Mouse (Mus musculus) retina, postnatal 1 day (tissue): ENCODE data around the gene Ddb2.

Experiments
- DNase-seq: peaks from one replicate; pipeline ENCODE4 v3.0.0-alpha.2; 2012

The Ddb2 gene

DNA sequence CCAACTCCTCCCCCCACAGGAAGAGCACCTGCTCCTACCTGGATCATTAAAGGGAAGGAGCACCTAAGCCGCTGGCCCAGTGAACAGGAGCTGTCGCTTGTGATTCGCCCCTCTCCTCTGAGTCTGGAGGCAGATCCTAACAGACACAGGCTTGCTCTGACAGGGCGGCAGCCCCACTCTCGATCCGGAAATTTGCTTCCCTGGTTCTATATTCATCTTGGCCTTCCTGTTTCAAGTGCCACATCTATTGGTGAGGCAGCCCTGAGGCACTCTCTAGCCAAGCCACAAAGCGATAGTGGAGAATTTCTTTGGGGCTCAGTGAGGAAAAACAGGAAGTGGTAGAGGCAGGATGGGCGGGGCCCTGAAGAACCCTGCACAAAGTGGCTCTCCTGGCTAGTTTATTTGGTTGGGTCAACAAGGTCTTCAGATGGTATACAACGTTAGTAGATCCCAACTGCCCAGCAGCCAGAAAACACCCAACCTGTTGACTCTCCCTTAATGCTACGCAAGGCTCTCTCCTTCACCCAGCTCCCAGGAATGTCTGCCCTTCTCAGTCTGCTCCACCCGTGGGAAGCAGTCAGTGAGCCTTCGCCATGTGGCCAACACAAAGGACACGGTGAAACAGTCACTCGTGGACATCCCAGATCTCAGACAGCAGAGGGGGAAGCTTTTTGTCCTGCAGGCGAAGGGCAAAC, 52.9 kb downstream of the Ddb2 start, which contains the start of gene Madd:
Madd (minus strand) TSS at position 127 of the 695 bp plus-strand sequence.
- DNase-seq = no peak

DNA sequence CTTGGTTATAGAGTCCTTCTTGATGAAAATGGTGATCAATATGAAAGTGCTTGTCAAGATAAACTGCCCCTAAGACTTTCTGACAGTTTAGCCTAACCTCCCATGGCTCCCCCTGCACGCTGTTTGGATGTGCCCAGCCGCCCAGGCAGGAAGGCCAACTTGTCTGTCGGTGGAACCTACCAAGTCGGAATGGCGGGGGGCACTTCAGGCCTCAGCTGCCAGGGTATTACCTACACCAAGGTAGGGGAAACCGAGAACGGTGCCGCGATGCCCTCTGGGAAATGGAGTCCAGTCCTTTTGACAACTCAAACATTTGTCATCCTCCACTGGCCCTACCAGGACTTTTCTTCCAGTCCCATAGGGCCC, 53.7 kb downstream of the Ddb2 start:
- peak; percentile 99 for DNase-seq

DNA sequence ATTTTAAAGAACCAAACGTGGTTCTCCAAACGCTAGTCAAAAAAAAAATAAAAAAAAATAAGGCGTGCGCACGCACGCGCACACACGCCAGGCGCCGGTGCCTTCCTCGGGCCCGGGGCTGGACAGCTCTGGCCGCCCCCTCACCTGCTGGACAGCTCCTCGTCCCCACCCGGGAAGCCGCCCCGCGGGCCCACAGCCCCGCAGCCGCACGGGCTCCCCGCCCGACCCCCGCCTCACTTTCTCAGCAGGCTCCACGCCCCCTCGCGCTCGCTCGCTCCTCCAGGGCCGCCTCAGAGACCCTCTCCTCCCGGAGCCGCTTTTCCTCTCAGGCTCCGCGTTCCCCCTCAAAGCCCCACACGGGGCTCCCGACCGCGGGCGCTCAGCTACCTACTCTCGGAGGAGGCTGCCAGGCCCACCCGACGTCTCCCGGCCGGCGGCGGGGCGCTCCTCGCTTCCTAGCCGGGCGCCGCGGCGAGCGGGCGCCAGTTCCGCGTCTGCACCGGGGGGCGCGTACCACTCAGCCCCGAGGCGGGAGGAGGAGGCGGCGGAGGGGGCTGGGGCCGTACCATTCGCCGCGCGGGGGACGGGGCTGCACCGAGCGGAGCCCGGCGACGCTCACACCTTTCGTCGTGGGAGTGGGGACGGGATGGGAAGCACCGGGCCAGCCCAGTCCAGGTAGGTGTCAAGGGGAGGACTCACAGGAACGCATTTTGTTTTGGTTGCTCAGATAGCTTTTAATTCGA, 54.2 kb downstream of the Ddb2 start:
- DNase-seq = peak; percentile 95

DNA sequence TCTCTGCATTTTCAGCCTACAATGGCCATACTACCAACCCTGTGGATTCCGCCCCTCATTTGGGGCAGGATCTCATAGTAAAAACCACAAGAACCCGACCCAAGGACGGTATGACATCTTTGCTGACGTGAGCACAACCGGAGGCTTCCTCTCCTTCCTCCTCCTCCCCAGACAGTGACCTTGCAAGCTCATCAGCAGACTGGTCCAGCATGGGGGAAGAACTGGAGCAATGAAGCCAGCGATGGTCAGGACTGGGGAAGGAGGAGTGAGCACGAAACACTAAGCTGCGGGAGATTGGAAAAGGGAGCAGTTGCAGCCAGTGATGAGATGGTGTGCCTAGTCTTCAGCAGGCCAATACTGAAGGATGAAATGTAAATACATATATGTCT, 54.8 kb downstream of the Ddb2 start:
- DNase-seq = peak; percentile 43

DNA sequence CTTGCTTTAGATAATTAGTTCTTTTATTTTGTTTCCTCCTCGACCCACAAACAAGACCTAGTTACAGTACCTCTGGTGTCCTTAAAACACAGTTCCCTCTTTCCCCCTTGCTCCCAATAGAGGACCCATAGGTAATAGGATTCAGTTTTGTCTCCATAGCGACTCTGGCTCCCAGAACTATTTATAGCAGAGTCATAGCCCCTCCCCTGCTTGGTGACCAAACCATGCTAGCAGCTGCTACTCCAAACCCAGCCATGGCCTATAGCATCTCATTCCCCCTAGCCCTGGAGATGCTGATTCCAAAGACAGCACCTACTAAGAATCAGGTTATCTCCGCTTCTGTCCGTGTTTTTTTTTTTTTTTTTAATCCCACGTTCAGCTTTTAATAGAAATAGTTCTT, 56.1 kb downstream of the Ddb2 start:
- DNase-seq = peak; percentile 80

DNA sequence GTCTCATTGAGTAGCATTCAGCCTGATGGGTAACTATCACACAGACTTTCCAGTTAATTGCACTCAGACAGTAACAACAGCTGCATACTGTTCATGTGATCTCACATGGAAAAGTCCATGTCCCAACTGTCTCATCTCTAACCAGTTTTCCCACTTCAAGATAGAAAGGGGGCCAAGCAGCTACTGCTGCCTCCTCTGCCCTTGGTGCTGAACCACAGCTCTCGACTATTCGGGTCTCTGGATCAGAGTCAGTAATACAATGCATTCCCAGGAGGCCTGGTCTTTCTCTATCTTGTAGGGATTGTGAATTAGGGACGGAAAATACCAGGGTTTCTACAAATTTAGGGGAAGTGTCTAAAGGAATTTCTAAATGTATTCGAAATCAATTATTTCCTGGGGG, 57.0 kb downstream of the Ddb2 start:
- peak; percentile 84 for DNase-seq

DNA sequence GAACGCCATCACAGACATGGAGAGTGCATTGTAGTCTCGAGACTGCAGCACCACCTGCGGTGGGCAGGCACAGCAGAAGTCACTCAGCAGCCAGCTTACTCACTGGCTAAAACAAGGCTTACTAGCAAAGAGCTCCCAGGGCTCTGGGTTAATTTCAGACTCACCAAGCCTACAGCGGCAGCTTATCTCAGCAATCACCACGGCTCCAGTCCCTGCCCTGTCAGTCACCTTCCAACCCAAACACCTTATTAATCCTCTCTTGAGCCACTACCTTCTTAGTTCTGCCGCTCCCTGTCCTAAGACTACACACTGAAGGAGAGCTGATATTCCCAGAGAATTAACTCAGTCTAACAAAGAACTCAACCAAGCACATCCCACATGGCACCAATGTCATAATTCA, 60.5 kb downstream of the Ddb2 start:
- peak; percentile 56 for DNase-seq

DNA sequence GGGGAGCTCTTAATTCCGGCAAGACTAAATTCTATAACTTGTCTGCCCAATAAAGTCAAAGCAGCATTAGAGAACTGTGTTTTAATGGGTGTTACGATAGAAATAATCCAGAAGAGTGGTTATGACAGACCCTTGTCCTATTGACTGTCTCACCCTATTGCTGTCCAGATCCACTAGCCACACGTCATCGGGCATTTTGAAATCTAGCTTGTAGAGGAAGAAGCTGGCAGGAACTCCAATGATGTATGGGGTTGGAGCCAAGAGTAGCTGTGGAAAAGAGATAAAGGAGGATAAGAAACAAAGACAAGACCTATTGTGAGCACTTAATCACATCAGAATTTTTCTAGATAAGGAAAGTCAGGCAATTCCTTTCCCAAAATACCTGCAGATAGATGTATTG, 61.3 kb downstream of the Ddb2 start:
- DNase-seq = no peak

DNA sequence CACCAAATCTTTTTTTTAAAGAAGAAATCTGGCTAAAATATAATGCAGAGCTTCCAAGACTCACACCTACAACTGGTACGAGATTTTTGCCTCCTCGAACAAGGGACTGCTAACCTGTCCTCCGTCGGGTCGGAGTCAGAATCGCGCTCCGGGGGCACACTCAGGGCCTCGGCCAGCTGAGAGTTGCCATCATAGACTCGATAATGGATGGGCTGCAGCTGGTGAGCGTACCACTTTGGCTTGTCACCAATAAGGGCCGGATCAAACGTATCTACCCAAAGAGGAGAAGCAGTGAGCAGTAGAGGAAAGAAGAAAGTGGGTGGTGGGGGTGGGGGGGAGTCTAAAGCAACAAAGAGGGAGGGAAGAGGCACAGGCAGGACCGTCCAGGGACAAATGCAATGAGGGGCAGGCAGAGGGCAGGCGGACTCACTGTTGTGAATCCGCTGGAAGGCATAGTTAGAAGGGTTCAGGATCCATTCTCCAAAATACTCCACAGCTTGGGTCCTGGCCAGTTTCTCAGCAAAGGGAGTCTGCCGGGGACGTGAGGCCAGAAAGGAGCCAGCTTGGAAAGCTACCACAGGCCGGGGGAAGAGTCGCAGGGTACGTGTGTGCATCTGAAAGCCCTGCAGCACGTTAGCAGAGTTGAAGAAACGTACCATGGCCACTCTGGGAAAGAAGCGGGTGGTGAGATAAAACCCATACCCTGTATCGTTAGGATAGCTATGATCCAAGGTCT, 67.0 kb downstream of the Ddb2 start:
- DNase-seq = no peak

DNA sequence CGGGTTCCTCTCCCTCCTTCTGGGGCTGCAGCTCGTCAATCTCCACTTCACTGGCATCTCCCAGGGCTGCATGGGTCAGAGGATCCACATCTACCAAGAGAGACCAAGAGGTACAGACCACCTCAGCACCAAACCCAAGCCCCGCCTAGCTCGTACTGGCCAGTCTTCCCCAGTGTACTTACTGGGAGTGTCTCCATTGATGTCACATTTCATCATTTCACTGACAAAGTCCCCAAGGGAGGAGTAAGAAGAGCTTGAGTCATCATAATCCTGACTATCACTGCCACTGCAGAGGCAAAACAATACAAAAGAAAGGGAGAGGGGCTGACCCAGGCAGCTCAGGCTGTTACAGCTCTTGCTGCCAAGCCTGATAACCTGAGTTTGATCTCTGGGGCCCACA, 69.2 kb downstream of the Ddb2 start:
- no peak for DNase-seq

DNA sequence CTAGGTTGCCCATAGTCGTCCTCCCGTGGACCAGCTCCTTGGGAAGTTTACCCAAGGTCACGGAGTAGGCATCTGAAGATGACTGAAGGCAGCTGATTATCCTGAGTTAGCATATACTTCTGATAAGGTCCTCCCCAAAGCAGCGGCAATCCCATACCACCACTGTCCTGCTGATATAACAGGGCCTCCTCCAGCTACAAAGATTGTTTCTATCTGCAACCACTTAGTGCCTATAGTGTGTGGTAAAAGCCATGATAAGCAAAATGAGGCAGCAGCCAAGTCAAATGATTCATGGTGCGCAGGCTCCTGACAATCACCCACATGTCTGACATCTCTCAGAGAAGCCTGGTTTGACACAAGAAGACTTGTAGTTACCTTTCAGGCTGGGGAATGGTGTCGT, 71.8 kb downstream of the Ddb2 start:
- DNase-seq = no peak

DNA sequence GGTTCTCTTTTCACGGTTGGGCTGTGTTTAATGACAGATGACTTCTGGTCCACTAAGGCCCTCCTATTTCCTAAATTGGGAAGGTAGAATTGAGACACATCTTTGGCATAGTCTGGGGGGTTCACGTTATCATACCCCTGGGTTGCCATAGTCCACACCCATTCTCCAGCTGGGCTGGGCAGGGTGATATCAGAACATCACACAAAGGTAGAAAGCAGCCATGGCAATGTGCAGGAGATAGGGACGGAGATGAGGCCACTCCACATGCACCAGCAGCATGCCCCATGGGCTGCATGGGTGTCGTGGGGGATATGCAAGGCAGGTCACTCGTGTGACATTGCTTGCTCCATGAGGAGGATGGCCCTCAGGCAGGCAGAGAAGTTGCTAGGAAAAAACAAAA, 73.2 kb downstream of the Ddb2 start:
- DNase-seq = no peak

DNA sequence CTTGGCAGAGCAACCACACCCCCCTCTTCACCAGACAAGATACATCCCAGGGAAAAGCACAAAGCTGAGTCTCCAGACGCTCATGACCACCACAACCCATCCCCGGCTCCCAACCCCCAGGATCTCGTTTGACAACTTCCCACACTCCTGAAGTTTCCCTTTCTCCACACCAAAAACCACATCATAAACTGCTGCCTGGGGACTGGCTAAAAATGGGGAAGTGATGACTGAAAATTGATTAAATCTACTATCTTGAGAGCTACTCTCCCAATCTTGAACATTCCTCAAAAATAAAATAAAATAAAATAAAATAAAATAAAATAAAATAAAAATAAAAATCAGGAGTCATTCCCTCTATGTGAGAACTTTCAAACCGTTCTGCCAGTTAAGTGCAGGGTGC, 73.8 kb downstream of the Ddb2 start:
- DNase-seq = no peak
